Mouse (Mus musculus) right cerebral cortex, postnatal 25 days (tissue): ENCODE measurements at regions not wholly inside any gene's neighbourhood (a gene's known extent, or its start where the extent isn't known, plus 50 kb on each side); places are given as distances from the start of the nearest gene placed in this dataset.
"Not testable (repeated sequence)": the region's sequence is repeated elsewhere in the genome, so short reads cannot be mapped to it uniquely, and the experiment has no call there.

Experiments used
- DNase-seq: peaks from one replicate; pipeline ENCODE4 v3.0.0; 2022

DNA sequence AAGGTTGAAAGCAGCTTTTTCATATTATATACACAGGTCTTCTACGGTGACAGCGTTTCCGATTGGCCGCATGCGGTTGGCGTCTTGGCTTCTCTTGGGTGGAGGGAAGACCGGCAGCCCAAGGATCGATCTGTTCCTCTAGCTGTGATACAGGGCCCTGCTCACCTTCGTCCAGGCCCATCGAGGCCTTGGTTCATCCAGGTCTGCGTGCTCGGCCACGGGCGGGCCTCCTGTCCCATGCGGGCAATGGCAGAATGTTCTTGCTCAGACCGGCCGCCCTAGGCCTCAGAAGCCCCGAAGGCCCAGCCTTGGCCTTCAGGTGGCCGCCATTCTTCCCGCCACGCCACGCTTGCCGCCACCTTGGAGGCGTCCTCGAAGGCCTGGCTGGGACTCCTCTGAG is 194.4 kb upstream of the Ppp6c start:
- DNase-seq, result no peak

DNA sequence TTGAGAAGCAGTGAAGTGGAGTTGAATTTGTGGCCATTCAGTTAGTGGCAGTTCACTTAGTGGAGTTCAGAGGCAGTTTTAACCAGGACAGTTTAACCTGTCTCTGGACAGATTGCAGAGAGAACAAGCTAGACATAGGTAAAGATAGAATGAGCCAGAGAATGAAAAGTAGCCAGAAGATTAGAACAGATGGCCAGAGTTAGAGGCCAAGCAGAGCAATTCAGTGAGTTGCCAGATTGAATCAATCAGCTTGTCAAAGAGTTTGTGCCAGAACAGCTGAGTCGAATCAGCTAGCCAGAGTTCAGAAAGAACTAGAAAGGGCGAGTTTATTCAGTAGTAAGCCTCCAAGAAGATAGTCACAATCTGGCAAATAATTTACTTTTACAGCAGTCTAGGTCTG is 174.1 kb upstream of the Ppp6c start:
- no peak for DNase-seq

DNA sequence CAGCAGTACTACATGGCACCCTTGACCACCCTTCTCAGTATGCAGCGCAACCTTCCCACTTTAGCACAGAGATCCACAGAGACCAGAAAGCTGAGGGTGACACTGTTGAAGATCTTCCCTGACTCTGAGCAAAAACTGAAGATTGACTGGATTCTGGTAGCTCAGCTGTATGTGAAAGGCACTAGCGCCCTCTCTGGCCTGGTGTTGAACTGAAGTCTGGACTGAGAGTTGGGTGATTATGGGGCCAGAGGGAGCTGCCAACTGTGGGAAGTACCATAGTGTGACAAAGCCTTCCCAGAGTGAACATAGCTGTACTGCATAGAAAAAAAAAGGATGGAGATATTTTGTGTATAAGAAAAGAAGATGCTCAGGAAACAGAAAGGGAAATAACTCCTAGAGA is 173.3 kb upstream of the Ppp6c start:
- no peak for DNase-seq

DNA sequence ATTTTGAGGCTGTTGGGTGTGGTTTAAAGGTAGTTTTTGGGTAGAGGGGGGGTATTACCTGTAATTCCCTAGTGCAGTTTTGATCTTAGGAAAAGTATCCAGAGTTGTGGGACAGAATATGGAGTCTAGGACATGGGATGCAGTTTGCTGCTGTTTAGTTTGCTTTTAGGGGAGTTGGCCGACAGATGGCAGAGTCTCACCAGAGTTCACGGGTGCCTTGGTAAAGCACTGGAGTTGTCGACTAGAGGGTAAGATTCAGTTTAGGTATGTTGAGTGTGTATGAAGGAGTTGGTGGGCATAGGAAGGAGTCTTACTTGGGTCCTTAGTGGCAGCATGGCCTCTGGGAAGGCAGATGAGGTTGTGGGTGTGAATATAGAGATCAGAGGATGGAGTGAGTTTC is 168.4 kb upstream of the Ppp6c start:
- DNase-seq, result no peak

DNA sequence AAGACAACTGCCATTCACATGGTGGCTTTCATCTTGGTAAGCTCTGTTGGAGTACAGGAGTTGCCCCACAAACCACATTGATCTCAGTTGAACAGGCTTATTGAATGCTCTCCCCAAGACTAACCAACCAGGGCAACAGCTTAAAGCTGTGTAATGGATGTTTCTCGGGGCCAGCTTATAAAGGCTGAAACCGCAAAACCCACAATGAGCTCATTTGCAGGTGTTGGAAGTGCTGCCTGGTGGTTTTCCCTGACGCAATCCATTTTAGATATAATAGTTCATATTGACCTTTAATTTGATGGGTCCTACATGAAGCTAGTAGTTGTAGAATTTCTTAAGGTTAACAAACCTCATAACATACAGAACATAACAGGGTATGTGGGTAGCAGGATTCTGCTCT is 151.0 kb upstream of the Ppp6c start:
- DNase-seq, result no peak

DNA sequence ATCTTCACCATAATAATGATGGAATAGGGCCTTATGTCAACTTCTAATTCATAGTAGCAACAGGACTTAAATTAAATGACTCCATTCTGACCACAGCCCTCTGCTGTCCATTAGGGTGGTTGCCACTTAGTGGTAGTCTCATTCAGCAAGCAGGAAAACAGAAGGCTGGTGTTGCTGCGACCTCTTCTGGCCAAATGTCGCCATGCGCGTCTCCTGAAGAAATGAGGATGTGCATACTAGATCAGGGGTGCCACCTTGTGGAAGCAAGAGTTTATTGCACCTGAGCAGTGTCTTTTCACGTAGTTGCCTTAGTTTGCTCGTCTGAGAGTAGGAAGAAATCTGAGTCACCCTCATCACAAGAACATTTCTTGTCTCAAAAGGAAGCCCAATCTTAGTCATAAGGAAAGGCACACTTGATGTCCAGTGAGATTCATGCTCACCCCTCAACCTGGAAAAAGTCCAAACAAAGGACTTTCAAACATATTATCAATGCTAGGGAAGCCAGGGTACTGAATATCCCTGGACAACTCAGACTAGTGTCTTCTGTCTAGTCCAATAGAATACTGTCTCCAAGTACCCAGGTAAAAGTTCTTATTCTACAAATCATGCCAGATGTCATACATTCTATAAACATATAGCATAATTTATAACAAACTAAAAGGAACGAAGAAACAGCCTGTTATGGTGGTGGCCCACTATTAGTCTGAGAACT is 147.0 kb upstream of the Ppp6c start:
- peak; percentile 88 for DNase-seq

DNA sequence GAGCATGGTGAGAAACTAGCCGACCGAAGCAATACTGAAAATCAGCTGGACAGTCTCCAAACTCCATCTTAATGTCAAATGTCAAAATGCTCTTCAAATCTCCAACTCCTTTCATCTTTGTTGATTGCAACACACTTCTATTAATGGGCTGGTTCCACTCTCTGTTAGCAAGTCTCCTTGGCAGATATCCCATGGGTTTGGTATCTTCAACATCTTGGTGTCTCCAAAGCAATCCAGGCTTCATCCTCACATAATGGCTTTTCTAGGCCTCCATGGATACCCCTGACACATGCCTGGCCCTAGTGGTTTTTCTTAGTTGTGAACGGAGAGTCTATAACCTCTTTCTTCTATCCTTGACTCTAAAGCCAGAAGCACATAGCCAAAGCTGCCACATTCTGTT is 118.0 kb upstream of the Ppp6c start:
- no peak for DNase-seq

DNA sequence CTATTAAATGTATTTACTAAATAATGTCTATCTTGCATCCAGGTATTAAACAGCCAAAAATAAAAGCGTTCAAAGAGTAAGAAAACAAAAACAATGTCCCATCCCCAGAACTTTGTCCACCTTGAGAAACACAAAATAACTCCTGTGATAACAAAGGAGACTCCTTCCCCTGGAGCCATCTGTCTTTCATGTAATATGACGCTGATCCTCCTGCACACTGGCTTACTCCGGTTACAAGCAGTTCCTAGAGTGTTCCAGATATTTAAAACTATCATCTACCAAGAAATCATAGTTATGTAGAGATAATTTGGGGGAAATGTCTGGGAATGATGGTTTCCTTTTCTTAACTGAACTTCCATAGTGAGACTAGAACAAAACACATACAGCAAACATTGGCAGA is 114.2 kb upstream of the Ppp6c start:
- no peak for DNase-seq

DNA sequence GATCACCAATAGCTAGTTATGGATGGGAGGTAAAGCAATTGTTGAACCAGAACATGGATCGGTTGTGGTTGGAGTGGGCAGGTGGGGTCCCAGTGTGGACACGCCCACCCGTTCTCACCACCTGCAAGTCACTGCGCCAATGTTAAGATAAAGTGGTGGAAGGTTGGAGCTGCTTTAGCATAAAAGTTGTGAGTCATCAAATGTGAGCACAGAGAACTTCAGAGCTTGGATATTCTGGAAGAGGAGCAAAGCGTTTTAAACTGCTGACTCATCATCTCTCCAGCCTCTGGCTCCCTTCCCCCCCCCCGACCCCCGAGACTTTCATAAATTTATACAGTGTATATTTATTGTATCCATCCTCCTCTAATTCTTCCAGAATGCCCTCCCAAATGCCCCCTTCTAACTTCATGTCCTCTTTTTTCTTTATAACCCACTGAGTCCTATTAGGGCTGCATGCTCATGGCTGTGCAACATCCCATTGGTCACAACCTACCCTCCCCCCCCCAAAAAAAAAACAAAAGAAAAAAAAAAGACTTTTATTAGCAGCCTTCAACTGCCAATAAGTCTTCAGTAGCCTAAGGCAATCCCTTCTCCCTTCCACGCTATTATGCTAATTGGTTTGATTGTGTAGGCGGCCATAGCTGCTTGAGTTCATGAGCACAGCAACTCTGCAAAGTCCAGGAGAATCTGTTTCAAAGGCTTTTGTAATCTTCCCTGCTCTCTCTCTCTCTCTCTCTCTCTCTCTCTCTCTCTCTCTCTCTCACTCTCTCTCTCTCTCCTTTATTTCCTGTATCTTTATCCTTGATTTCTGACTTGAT is 112.8 kb upstream of the Ppp6c start:
- no peak for DNase-seq

DNA sequence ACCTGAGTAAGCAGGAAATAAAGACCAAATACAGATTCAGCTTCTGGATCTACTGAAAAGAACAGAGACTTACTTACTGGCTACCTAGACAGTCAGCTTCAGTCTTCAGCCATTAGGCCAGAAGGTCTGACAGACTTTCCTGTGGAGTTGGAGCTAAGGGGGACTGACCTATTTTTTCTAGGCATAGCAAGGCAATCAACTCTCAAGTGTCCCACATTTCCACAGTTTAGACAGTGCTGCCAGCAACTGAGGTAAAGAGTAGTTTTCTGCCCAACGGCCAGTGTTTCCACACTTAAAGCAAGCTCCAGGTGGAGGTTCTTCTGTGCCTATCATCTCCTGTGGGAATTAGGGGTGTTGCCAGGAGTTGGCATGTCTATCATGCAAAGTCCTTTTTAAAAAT is 111.3 kb upstream of the Ppp6c start:
- no peak for DNase-seq

DNA sequence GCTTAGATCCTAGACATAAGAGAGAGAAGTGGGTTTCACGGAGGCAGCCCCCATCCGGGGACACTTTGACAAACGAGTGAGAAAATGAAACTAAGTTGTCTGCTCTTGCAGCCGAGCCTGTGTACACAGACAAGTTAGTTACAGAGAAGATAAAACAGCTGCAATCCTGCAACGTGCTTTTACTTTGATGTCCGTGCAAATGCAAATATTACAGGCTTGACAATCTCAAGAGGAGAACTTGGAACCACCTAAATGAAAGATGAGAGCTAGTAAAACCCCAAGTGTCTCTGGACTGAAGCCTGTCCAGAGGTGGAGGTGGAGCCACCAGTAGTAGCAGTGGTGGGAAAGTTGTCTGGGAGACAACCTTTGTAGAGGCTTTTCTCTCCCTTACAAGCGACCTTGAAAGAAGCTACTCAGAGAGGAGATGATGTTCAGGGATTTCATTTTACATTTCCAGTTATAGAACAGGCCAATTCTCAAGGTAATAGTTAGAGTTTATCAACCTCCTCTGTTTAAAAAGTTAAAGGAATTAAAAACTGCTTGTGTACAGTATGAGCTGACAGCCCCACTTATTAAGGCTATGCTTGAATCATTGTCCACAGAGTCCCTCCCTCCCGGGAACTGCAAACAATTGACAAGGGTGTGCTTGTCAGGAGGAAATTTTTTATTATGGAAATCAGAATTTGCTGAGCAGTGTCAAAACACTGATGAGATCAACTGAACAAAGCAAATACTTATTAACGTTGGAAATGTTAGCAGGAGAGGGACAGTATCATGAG is 99.7 kb upstream of the Ppp6c start:
- no peak for DNase-seq

DNA sequence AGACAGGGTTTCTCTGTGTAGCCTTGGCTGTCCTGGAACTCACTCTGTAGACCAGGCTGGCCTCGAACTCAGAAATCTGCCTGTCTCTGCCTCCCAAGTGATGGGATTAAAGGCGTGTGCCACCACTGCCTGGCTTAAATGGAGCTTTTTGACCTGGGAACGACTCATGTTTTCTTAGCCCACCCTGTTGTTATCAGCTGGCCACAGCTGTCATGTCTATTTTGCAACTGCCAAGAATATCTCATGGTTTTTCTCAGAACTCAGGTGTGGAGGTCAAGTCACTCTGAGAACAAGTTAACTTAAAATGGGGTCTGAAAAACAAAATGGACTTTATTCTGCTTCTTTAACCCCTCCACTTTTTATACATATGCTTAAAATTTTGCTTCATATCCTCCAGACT is 98.9 kb upstream of the Ppp6c start:
- DNase-seq, result not testable (repeated sequence)

DNA sequence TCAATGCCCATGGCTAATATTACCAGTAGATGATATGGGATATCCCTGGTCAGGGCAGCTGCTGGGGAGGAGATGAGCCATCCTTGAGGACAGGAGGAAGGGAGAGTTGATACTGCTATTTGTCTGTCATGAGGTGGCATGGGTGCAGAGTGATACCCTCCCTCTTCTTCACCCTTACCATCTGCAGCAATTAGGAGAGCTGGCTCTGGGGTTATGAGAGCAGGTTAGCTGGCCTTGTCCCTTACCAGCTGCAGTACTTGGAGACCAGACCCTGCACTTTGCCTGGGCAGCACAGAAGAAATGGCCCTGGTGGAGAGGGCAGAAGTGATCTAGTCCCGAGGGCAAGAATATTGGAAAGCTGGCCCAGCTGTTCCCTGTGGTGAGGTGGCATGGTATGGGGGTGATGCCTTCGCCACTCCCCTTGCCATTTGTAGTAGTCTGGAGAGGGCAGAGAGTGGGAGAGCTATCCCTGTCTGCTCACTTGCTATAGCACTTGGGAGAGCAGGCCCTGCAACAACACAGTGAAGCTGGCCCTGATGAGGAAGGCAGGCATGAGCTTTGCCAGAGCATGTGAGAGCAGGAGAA is 73.6 kb upstream of the Ppp6c start:
- no peak for DNase-seq

DNA sequence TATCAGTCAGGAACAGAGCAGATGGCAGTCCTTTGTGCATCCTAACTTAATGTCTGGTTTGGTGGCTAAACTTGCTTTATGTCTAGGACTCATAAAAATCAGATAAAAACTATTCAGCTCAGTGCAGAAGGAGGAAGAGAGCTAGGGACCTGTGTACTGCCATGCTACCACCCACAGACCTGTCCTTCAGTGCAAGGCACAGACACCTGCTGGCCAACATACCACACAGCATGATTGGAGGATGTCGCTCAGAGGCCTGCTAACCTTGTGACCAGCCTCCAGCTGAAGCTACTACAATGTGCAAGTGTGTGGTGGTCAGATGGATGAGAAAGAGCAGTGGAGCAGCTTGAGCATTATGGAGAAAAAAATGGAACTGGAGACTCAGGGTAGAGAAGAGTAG is 73.0 kb upstream of the Ppp6c start:
- DNase-seq, result no peak

DNA sequence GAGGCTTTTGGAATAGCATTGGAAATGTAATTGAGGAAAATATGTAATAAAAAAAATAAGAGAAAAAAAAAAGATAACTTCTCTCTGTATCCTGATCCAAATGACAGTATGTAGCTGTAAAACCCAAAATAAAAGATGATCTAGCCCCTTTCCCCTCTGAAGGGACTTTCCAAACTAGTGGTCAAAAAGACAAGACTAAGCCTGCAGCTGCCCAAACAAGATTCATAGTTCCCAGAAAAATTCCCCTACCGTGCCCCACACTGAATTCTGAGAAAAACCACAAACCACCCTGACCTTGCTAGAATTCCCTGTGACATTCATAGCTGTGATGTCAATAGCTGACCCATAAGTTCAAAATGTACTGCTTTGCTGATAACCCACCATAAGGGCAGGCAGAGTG is 69.2 kb upstream of the Ppp6c start:
- DNase-seq, result no peak

DNA sequence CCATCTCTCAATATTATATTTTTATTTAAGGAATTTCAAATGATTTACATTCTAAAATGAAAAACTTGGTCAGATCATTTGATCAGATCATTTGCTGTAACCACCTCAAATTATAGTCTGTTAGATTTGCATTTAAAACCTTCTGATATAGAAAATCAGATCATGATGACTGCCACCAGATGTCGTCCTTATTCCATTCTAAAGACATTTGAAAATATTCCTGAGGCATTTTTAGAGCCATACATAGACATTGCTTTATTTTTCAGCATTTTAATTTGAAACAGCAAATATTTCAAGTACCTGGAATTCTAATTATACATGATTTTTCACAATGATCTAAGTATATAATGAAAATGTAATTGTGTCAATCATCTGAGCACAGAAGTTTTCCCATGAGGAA is 52.0 kb upstream of the Ppp6c start:
- no peak for DNase-seq
